Mouse (Mus musculus): ENCODE data around the gene Creb3l4. TPM values are rescaled to one million over a fixed set of nuclear protein-coding genes. Genes with fewer than 3 reads are reported as not detected.
A peak's percentile ranks its signal among the peaks of the same experiment; 100 is the strongest.

Gene Creb3l4
- polyA plus RNA-seq, 1 experiment = 1.3 TPM

DNA sequence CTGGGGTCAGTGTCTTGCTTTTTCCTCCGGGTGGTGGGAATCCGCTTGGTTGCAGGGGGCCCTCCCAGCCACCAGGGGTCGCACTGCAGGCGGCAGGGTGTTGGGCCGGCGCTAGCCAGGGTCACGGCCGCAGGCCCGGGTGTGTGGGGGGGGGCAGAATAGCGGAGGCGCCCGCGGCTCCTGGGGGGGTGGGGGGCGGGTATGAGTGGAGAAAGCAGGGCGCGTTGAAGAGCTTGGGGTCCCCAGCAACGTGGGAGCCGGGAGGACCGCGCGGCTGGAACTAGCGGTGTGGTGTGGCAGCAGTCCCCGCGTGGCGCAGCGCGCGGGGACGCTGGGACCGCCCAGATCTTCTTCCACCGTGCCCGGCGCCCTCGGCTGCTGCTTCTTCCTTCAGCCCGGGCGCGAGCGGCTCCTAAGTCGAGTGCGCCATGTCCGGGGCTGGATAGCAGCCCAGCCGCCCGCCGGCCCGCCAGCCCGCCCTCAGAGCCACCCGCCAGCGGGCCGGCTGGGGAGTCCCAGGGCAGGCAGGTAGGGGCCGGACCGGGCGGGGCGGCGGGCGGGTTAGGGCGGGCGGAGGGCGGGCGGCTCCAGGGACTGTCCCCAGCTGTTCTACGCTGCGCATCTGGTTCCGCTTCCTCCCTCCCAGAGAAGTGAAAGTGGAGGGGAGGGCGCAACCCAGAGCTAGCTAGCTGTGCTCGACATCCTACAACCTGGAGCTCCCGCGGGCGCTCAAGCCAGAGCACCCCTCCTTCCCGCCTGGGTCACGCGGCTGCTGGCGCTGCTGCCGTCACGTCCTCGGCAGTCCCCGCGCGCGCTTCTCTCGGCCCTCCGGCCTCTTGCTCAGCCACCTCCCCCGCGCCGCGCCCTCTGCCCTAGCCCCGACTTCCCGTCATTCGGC is 22.0 kb upstream of the Creb3l4 start, which contains the start of gene Dennd4b:
Gene Dennd4b (plus strand): TSS at position 152 of the 898 bp plus-strand sequence.
- Histone ChIP-seq H3K4me1 (ENCODE audit: control insufficient read depth, insufficient read depth, low read length) (peaks cover 20% of the 10 kb centered on the region), H3K4me3 (ENCODE audit: insufficient read depth, low read length) (peak within 1 kb of the TSS; percentile 86), H3K27ac (ENCODE audit: insufficient read depth, low read depth, low read length) (peak within 1 kb of the TSS; percentile 100)
- TF ChIP-seq CTCF (IDR thresholded peaks at IDR 0.05; ENCODE audit: low read depth, low read length) (peak; percentile 97), POLR2A (IDR thresholded peaks at IDR 0.05; ENCODE audit: borderline replicate concordance, low read depth, low read length) (no peak)

- Histone ChIP-seq H3K4me1 (ENCODE audit: control insufficient read depth, insufficient read depth, low read length) (peaks cover 20% of the 10 kb centered on the region), H3K4me3 (ENCODE audit: insufficient read depth, low read length) (peak overlapping the region; percentile 68), H3K27ac (ENCODE audit: insufficient read depth, low read depth, low read length) (peak overlapping the region; percentile 88)
- TF ChIP-seq POLR2A (IDR thresholded peaks at IDR 0.05; ENCODE audit: borderline replicate concordance, low read depth, low read length) (no peak), CTCF (IDR thresholded peaks at IDR 0.05; ENCODE audit: low read depth, low read length) (no peak)
These were observed 21.3 kb upstream of the Creb3l4 start for GRCm38 (mm10) chr3:90264687-90265033.

GRCm38 (mm10) chr3:90263121-90263771 is 19.9 kb upstream of the Creb3l4 start:
- Histone ChIP-seq H3K27ac (ENCODE audit: insufficient read depth, low read depth, low read length) (no peak overlapping the region), H3K4me3 (ENCODE audit: insufficient read depth, low read length) (no peak overlapping the region), H3K4me1 (ENCODE audit: control insufficient read depth, insufficient read depth, low read length) (peaks cover 18% of the 10 kb centered on the region)
- TF ChIP-seq POLR2A (IDR thresholded peaks at IDR 0.05; ENCODE audit: borderline replicate concordance, low read depth, low read length) (no peak), CTCF (IDR thresholded peaks at IDR 0.05; ENCODE audit: low read depth, low read length) (no peak)

DNA sequence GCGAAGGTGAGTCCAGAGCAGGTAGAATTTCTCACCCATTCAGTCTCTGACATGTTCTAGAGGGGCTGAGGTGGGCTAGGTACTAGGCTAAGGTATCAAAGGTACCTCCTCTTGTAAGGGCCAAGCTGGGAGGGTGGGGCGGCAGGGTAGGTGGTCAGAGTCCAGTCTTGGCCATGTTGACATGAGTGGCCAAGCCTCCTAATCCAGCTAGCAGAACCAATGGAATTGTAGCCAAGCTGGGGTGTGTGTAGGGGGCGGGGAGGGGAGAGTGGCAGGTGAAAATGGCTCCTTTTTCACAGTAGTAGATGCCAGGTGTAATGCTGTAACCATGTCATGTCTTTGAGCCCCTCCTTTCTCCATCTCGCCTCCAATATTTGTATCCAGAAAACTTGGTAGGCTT is 15.2 kb upstream of the Creb3l4 start:
- H3K4me1 ChIP-seq (ENCODE audit: control insufficient read depth, insufficient read depth, low read length) = peaks cover 8% of the 10 kb centered on the region; the same call in 1 of the 2 replicates
- H3K27ac ChIP-seq (ENCODE audit: insufficient read depth, low read depth, low read length) = no peak overlapping the region
- no peak overlapping the region for H3K4me3 ChIP-seq (ENCODE audit: insufficient read depth, low read length)
- TF ChIP-seq CTCF (IDR thresholded peaks at IDR 0.05; ENCODE audit: low read depth, low read length) = no peak
- TF ChIP-seq POLR2A (IDR thresholded peaks at IDR 0.05; ENCODE audit: borderline replicate concordance, low read depth, low read length) = no peak

GRCm38 (mm10) chr3:90256731-90257530 is 13.6 kb upstream of the Creb3l4 start:
- peaks cover 8% of the 10 kb centered on the region; the same call in 1 of the 2 replicates for H3K4me1 ChIP-seq (ENCODE audit: control insufficient read depth, insufficient read depth, low read length)
- H3K4me3 ChIP-seq (ENCODE audit: insufficient read depth, low read length) = no peak overlapping the region
- no peak overlapping the region for H3K27ac ChIP-seq (ENCODE audit: insufficient read depth, low read depth, low read length)
- TF ChIP-seq CTCF (IDR thresholded peaks at IDR 0.05; ENCODE audit: low read depth, low read length) = no peak

DNA sequence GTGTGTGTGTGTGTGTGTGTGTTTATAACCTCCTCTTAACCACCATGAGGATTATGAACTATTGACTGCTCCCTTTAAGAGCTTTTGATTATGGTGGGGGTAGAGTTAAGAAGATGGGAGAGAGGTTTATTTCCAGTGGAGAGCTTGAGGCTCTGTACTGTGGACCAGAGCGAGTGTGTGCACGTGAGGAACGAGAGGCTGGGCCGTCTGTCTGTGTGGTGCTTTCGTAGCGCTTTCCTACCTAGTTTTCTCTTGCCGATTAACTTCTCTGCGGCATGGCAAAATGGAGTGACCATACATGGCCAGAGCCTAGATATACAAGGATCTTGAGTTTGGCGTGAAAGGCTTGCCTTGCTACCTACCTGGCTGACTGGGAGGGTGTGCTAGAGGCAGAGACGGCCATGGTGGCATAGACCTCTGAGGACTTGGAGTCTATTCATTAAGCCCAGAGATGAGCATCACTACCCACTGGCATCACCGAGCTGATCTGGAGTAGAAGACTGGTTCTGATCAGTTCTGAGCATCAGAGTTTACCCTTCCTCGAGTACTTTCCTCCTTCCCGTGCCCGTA is 12.6 kb upstream of the Creb3l4 start:
- Histone ChIP-seq H3K4me3 (ENCODE audit: insufficient read depth, low read length) (no peak overlapping the region), H3K4me1 (ENCODE audit: control insufficient read depth, insufficient read depth, low read length) (peaks cover 8% of the 10 kb centered on the region; the same call in 1 of the 2 replicates), H3K27ac (ENCODE audit: insufficient read depth, low read depth, low read length) (no peak overlapping the region)
- TF ChIP-seq CTCF (IDR thresholded peaks at IDR 0.05; ENCODE audit: low read depth, low read length) (no peak), POLR2A (IDR thresholded peaks at IDR 0.05; ENCODE audit: borderline replicate concordance, low read depth, low read length) (no peak)

DNA sequence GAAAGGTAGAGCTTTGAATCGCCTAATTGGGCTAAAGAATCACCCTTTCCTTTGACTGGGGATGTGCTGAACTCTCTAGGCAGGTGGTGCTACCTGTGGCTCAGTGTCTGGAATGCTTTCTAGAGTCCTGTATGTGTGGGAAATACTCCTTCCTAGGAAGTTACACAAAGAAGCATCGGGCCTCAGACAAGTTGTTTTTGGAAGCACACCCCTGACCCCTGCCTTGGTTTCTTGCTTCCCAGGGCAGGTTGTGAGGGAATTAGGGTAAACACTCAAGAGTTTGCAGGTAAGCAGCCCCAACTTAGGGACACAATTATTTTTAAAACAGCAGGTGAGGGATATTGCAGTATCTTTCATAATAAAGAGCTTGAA is 11.9 kb upstream of the Creb3l4 start:
- Histone ChIP-seq H3K4me1 (ENCODE audit: control insufficient read depth, insufficient read depth, low read length) (peaks cover 8% of the 10 kb centered on the region; the same call in 1 of the 2 replicates), H3K4me3 (ENCODE audit: insufficient read depth, low read length) (peak overlapping the region; percentile 95), H3K27ac (ENCODE audit: insufficient read depth, low read depth, low read length) (no peak overlapping the region)
- TF ChIP-seq POLR2A (IDR thresholded peaks at IDR 0.05; ENCODE audit: borderline replicate concordance, low read depth, low read length) (no peak), CTCF (IDR thresholded peaks at IDR 0.05; ENCODE audit: low read depth, low read length) (no peak)

DNA sequence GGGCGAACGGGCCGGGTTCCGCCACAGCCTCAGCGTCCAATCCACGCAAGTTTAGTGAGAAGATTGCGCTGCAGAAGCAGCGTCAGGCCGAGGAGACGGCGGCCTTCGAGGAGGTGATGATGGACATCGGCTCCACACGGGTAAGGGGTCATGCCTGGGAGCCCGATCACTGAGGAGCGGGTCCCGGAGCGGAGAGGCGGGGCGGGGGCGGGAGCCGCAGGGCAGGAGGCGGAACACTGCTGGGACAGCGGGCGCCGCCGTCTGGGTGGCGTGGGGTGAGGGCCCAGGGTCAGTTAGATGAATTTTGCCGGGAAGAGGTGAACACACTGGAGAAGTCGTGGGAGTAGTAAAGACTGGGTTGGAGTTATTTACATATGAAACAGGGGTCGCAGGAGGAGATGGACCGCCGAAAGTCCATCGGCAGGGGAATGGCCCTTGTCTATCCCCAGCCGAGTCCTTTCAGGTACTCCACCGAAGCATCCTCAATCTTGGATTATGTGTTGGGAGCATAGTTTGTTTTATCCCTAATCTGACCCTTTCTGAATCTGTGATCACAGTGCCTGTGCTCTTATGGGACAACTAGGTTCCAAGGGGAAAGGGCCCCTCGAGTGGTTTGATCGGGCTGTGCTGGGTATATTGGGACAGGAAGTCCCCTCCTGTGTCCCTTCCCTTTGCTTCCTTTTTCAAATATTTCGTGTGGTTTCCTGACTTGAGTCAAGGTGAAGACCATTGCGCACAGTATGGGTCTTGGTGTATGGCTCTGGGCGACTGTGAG is 11.3 kb upstream of the Creb3l4 start:
- peak overlapping the region; percentile 77 for H3K27ac ChIP-seq (ENCODE audit: insufficient read depth, low read depth, low read length)
- TF ChIP-seq POLR2A (IDR thresholded peaks at IDR 0.05; ENCODE audit: borderline replicate concordance, low read depth, low read length) (no peak), CTCF (IDR thresholded peaks at IDR 0.05; ENCODE audit: low read depth, low read length) (no peak)
- peaks cover 8% of the 10 kb centered on the region; the same call in 1 of the 2 replicates for H3K4me1 ChIP-seq (ENCODE audit: control insufficient read depth, insufficient read depth, low read length)
- peak overlapping the region; percentile 95 for H3K4me3 ChIP-seq (ENCODE audit: insufficient read depth, low read length)
